Mouse (Mus musculus) embryonic facial prominence, embryonic 12.5 days (tissue): ENCODE measurements at regions not wholly inside any gene's neighbourhood (a gene's known extent, or its start where the extent isn't known, plus 50 kb on each side); places are given as distances from the start of the nearest gene placed in this dataset.

Source experiments
- ATAC-seq: fragments of 200-750 bp; cut with Nextera tagmentation; 2 replicates; pipeline ENCODE4 v1.8.0; 2017; ENCODE audit not compliant: insufficient number of reproducible peaks, insufficient read depth, low FRiP score, low TSS enrichment
- H3K27ac ChIP-seq: fragments of 300-500 bp; sonication (generic); 2 replicates; pipeline ENCODE4 v1.5.1; 2016; ENCODE audit warnings: mild to moderate bottlenecking
- H3K27me3 ChIP-seq: fragments of 300-500 bp; sonication (generic); 2 replicates; pipeline ENCODE4 v1.6.1; 2016; ENCODE audit warnings: mild to moderate bottlenecking, moderate library complexity
- H3K36me3 ChIP-seq: fragments of 300-500 bp; sonication (generic); 2 replicates; pipeline ENCODE4 v1.6.1; 2016; ENCODE audit warnings: mild to moderate bottlenecking
- H3K4me1 ChIP-seq: fragments of 300-500 bp; sonication (generic); 2 replicates; pipeline ENCODE4 v1.6.1; 2016
- H3K4me2 ChIP-seq: fragments of 300-500 bp; sonication (generic); replicated peaks from 2 replicates; pipeline ENCODE4 v1.6.1; 2016; ENCODE audit warnings: mild to moderate bottlenecking, moderate library complexity
- H3K4me3 ChIP-seq: fragments of 300-500 bp; sonication (generic); 2 replicates; pipeline ENCODE4 v1.5.1; 2016; ENCODE audit warnings: mild to moderate bottlenecking
- H3K9ac ChIP-seq: fragments of 300-500 bp; sonication (generic); 2 replicates; pipeline ENCODE4 v1.6.1; 2016; ENCODE audit warnings: mild to moderate bottlenecking, moderate library complexity
- H3K9me3 ChIP-seq: fragments of 300-500 bp; sonication (generic); 2 replicates; pipeline ENCODE4 v1.6.1; 2016; ENCODE audit warnings: mild to moderate bottlenecking, moderate library complexity
- WGBS: fragments of 180-500 bp; shearing (Covaris S2); methylation state at CpG from one replicate; pipeline ENCODE4 v1.1.7; 2016; 5-methylcytosine and 5-hydroxymethylcytosine counted together

DNA sequence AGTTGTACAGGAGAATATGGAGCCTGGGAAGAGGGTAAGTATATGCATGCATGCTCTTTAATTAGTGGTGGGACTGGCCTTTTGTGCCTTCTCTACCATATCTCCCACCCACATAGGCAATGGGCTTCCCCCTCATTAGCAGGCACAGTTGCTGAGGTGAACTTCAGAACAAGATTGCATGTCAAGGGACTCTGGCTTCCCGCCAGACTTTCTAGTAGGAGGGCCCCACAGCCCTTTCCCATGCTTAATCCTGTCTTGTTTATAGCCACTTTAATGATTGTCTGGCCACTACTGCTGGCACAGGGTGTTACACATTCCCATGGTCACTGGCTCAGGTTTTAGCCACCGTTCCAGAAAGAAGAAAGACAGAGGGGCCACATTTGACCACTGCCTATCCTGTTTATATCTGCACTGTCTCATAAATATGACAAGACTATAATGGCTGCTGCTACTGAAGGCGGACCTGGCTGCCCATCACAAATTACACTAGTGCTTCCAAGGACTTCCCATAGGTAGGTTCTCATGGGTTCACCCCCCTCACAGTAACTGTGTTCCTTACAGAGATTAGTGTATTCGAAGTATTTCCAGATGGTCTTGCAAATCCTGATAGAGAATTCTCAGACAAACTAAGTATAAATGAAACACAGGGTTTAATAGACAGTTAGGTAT is 362.6 kb downstream of the Fat4 start:
- Histone ChIP-seq H3K27ac (no peak overlapping the region), H3K27me3 (no peaks in the 10 kb centered on the region), H3K4me1 (no peaks in the 10 kb centered on the region), H3K4me3 (no peak overlapping the region), H3K9ac (no peak overlapping the region), H3K9me3 (no peaks in the 10 kb centered on the region), H3K4me2 (no peak overlapping the region), H3K36me3 (no peaks in the 10 kb centered on the region)
- no peak for ATAC-seq
- WGBS, result 76% methylated on average over 4 of the region's 4 CpGs

DNA sequence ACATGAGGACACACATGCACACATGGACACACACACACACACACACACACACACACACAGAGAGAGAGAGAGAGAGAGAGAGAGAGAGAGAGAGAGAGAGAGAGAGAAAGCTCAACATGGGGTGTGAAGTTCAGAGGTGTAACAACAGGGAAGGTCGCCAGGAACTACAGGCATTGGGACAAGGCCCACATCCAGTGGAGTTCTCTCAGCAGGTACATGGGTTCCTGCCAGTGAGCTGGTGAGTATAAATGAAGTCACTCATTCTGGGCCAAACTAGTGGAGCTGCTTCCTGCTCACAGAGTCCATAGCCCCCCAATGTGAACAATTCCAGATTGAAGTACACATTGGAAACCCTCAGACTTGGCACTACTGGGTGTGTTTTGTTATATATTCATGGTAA is 366.3 kb downstream of the Fat4 start:
- no peak overlapping the region for H3K4me3 ChIP-seq
- 65% methylated on average over 1 of the region's 1 CpGs for WGBS
- no peaks in the 10 kb centered on the region for H3K27me3 ChIP-seq
- ATAC-seq, result no peak
- H3K27ac ChIP-seq, result no peak overlapping the region
- no peaks in the 10 kb centered on the region for H3K36me3 ChIP-seq
- no peaks in the 10 kb centered on the region for H3K9me3 ChIP-seq
- no peak overlapping the region for H3K4me2 ChIP-seq
- H3K4me1 ChIP-seq, result no peaks in the 10 kb centered on the region
- no peak overlapping the region for H3K9ac ChIP-seq

DNA sequence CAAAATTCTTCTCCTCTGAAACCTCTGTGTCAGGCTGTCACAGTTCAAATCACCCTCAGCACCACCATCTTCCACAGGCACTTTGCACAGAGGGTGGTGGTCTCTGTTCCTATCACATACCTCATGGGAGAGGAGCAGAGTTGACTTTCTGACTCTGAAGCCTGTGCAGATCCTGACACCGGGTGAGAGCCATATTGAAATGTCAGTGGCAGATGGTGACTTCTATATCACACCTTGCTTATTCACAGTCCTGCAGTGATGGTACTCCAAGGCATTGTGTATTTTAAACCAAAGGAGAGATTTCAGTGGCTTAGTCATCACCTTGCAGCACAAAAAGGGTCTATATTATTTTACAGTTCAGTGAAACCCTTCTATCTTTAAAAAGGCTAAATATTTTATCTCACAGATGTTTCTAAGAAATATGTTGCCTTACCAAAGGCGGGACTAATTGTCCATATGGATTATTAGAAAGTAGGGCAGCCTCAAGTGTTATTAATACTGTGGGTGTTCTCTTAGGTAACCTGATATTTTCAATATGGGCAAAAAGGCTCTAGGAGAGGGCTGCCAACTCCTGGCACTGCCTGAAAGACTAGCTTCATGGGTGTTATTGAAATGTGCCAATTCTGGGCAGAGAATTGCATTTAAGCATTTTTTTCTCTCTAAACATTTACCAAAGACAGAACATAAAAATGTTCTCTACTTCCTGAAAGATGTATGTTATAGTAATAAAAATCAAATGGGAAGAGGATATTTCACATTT is 378.1 kb downstream of the Fat4 start:
- Histone ChIP-seq H3K4me1 (no peaks in the 10 kb centered on the region), H3K9ac (no peak overlapping the region), H3K4me3 (no peak overlapping the region), H3K4me2 (no peak overlapping the region), H3K27me3 (no peaks in the 10 kb centered on the region), H3K9me3 (no peaks in the 10 kb centered on the region), H3K36me3 (no peaks in the 10 kb centered on the region), H3K27ac (no peak overlapping the region)
- no peak for ATAC-seq
- WGBS, result 73% methylated on average over 2 of the region's 2 CpGs

DNA sequence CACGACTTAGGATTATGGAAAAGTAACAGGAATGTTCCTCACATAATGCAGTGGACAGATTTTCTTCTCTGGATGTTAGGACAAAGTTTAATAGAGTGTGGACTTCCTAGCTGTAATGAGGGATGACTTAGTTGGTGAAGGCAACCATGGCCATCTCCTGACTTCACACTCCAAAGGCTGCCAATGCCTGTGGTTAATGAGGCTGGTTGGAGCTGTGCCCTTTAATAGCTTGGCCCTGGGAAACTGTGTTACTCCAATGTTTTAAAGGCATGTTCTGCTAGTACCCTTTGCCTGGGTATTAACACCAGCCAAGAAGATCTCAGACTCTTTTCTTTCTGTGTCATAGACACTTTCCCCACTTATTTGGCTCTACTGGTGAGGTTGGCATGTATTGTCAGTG is 378.9 kb downstream of the Fat4 start:
- WGBS, result 89% methylated on average over 1 of the region's 1 CpGs
- no peak for ATAC-seq
- Histone ChIP-seq H3K9me3 (no peaks in the 10 kb centered on the region), H3K9ac (no peak overlapping the region), H3K27ac (no peak overlapping the region), H3K36me3 (no peaks in the 10 kb centered on the region), H3K27me3 (no peaks in the 10 kb centered on the region), H3K4me1 (no peaks in the 10 kb centered on the region), H3K4me3 (no peak overlapping the region), H3K4me2 (no peak overlapping the region)

DNA sequence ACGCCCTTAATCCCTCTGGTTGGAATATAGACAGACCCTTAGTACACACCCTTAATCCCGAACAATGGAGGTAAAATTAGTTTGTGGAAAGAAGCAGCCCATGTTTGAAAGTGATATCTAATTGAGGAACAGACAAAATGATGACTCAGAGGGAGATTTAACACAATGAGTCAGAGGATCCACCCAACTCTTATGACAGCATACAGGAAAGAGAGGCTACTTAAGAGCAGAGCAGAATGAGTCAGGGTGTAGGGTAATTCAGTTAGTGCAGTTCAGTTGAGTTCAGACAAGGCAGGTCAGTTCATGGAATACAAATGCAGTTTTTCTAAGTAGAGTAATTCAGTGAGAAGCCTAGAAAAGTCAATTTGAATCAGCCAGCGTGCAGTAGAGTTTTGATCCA is 382.6 kb downstream of the Fat4 start:
- WGBS, result 81% methylated on average over 3 of the region's 3 CpGs
- ATAC-seq, result no peak
- no peak overlapping the region for H3K4me3 ChIP-seq
- no peaks in the 10 kb centered on the region for H3K9me3 ChIP-seq
- H3K27me3 ChIP-seq, result no peaks in the 10 kb centered on the region
- no peak overlapping the region for H3K9ac ChIP-seq
- H3K27ac ChIP-seq, result no peak overlapping the region
- H3K4me1 ChIP-seq, result no peaks in the 10 kb centered on the region
- no peaks in the 10 kb centered on the region for H3K36me3 ChIP-seq
- H3K4me2 ChIP-seq, result no peak overlapping the region

DNA sequence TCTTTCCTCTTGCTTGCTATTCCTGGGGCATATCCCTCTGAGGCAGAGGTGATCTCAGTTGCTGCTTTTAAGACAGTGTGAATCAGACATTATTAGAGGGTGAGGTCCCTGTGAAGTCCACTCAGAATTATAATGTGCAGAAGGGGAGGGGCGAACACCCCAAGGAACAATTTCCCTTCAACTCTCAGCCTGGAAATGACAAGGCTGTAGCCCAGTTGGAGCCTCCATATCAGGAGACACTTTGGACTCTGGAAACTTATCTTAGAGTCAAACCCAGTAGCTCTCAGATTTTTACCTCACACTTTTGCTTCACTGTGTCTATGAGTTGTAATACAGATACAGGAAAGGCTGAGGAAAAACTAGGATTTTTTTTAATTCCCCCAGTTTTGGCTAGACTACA is 385.9 kb downstream of the Fat4 start:
- Histone ChIP-seq H3K9me3 (no peaks in the 10 kb centered on the region), H3K4me1 (no peaks in the 10 kb centered on the region), H3K27me3 (no peaks in the 10 kb centered on the region), H3K9ac (no peak overlapping the region), H3K36me3 (no peaks in the 10 kb centered on the region), H3K4me2 (no peak overlapping the region), H3K4me3 (no peak overlapping the region), H3K27ac (no peak overlapping the region)
- WGBS, result 100% methylated on average over 1 of the region's 1 CpGs
- ATAC-seq, result no peak

DNA sequence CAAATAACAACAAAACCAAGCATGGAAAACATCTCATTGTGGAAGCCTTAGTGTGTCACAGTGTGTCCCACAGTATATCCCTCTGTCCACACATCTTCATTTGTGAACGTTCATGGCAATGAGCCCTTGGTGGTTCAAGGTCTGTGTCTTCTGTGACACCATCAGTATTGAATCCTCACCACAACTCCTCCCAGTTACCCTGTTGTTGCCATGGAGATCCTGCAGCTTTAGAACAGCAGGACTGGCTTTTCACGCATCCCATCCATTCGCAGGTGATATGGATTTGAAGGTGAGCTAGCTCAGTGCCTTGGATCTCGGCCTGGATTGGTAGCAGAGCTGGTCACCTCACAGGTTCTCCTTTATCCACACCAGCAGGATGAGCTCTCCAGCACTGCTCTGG is 390.2 kb downstream of the Fat4 start:
- no peak overlapping the region for H3K4me3 ChIP-seq
- H3K27me3 ChIP-seq, result no peaks in the 10 kb centered on the region
- no peaks in the 10 kb centered on the region for H3K9me3 ChIP-seq
- ATAC-seq, result no peak
- 84% methylated on average over 4 of the region's 4 CpGs for WGBS
- H3K4me2 ChIP-seq, result no peak overlapping the region
- H3K9ac ChIP-seq, result no peak overlapping the region
- no peaks in the 10 kb centered on the region for H3K36me3 ChIP-seq
- no peak overlapping the region for H3K27ac ChIP-seq
- no peaks in the 10 kb centered on the region for H3K4me1 ChIP-seq

DNA sequence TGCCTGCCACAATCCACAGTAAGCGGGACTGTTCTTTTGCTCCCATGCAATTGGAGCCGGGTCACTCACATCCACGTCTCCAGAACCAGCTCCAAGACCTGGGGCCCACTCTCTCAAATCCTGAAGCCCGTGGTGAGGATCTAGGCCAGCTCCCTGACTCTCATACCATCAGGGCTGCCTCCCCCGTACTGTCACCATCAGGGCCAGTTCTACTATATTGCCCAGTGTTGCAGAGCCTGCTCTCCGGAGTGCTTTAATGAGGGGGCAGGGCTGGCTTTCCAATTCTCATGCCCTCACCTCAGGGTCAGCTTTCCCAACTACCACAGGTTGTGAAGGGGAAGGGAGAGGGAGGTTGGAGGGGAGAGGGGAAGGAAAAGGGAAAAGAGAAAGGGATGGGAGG is 390.6 kb downstream of the Fat4 start:
- Histone ChIP-seq H3K9me3 (no peaks in the 10 kb centered on the region), H3K4me2 (no peak overlapping the region), H3K36me3 (no peaks in the 10 kb centered on the region), H3K27ac (no peak overlapping the region), H3K4me1 (no peaks in the 10 kb centered on the region), H3K27me3 (no peaks in the 10 kb centered on the region), H3K9ac (no peak overlapping the region), H3K4me3 (no peak overlapping the region)
- ATAC-seq, result no peak
- 80% methylated on average over 6 of the region's 6 CpGs for WGBS

DNA sequence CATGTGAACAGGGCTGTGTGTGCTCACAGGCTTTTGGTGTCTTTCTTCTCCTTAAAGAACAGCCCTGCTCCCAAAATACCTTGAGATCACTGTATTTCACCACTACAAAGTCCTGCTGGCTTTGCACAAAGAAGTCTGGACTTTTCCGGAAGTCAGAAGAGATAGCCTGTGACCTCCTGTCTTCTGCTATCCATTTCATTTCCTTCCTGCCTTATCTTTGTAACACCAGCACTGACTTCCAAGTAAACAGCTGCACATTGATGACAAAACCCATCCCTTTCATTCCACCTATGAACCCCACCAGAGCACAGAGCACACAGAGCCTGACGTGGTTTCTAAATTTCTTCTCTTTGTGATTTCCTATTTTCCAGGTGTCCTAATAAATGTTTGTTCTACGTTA is 408.5 kb downstream of the Fat4 start:
- 77% methylated on average over 3 of the region's 3 CpGs for WGBS
- no peaks in the 10 kb centered on the region for H3K36me3 ChIP-seq
- no peak overlapping the region for H3K4me3 ChIP-seq
- no peak overlapping the region for H3K9ac ChIP-seq
- no peak for ATAC-seq
- H3K27me3 ChIP-seq, result no peaks in the 10 kb centered on the region
- H3K4me1 ChIP-seq, result no peaks in the 10 kb centered on the region
- H3K27ac ChIP-seq, result no peak overlapping the region
- no peak overlapping the region for H3K4me2 ChIP-seq
- no peaks in the 10 kb centered on the region for H3K9me3 ChIP-seq

DNA sequence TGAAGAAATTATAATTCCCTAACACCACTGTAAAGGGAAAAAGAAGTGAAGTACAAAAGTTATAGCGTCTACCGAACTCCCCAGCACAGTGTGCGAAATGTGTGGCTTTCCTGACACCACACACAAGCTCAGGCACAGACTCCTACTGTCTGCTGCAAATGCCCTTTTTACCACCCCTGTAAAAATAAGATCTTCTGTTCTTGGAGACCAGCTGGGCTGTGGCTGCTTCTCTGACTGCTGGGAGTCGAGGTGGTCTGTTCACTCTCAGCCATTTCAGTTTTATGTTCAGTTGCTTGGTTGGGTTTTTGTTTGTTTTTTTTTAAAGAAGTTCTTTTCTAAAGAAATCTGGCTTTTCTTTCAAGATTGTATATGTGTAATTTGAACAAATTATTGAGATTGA is 409.5 kb downstream of the Fat4 start:
- WGBS, result 78% methylated on average over 4 of the region's 4 CpGs
- ATAC-seq, result no peak
- H3K9me3 ChIP-seq, result no peaks in the 10 kb centered on the region
- H3K36me3 ChIP-seq, result no peaks in the 10 kb centered on the region
- no peaks in the 10 kb centered on the region for H3K27me3 ChIP-seq
- H3K4me1 ChIP-seq, result no peaks in the 10 kb centered on the region
- no peak overlapping the region for H3K9ac ChIP-seq
- no peak overlapping the region for H3K4me2 ChIP-seq
- no peak overlapping the region for H3K27ac ChIP-seq
- no peak overlapping the region for H3K4me3 ChIP-seq

DNA sequence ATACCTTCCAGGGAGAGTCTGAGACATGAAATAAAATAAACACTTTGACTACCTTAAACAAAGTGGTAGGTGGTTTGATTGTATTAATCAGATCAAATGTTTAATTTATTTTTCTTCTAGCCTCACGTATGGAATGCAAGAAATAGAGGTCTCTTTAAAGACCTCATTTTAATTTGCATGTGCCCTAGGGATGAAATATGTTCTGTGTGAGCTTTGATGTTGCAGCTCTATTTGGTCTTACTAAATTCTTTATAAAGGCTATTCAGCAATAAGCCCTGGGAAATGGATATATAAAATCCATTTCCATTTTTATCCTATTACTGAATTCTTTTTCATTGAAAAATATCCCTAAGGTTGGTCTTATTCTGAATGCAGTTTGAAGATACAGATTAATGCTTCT is 422.7 kb downstream of the Fat4 start:
- H3K36me3 ChIP-seq, result no peaks in the 10 kb centered on the region
- no peaks in the 10 kb centered on the region for H3K4me1 ChIP-seq
- 57% methylated on average over 1 of the region's 1 CpGs for WGBS
- H3K27me3 ChIP-seq, result no peaks in the 10 kb centered on the region
- H3K4me2 ChIP-seq, result no peak overlapping the region
- no peak overlapping the region for H3K27ac ChIP-seq
- H3K9me3 ChIP-seq, result no peaks in the 10 kb centered on the region
- no peak for ATAC-seq
- no peak overlapping the region for H3K4me3 ChIP-seq
- no peak overlapping the region for H3K9ac ChIP-seq

DNA sequence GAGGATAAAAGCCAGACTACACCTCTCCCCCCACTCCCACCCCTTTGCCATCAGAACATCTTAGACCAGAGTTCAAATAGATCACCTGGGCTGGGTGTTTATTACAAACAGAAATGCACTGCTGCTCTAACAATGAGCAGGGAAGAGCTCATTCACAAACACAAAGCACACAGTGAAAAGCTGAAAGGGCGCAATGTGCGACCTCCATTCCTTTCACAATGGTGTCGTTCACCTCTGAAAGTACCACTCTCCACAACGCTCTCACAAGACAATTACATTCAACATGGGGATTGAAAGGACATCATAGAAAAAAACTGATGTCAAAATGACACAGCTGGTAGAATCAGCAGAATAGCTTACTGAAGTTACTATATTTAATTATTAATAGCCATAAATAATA is 426.8 kb downstream of the Fat4 start:
- H3K27ac ChIP-seq, result no peak overlapping the region
- no peaks in the 10 kb centered on the region for H3K4me1 ChIP-seq
- ATAC-seq, result no peak
- H3K9me3 ChIP-seq, result no peaks in the 10 kb centered on the region
- H3K27me3 ChIP-seq, result no peaks in the 10 kb centered on the region
- H3K9ac ChIP-seq, result no peak overlapping the region
- no peaks in the 10 kb centered on the region for H3K36me3 ChIP-seq
- H3K4me3 ChIP-seq, result no peak overlapping the region
- WGBS, result 81% methylated on average over 4 of the region's 4 CpGs
- no peak overlapping the region for H3K4me2 ChIP-seq
